Mouse (Mus musculus) forebrain, embryonic 11.5 days (tissue): Measurements from ENCODE around the gene Cntnap1. TPM values are rescaled to one million over a fixed set of nuclear protein-coding genes. Genes with fewer than 3 reads are reported as not detected.
A peak's percentile ranks its signal among the peaks of the same experiment; 100 is the strongest.

Experiments used
- ATAC-seq: fragments of 200-750 bp; cut with Nextera tagmentation; replicated peaks from 2 replicates; pipeline ENCODE4 v1.8.0; 2017; ENCODE audit warnings: moderate TSS enrichment; ENCODE audit not compliant: low FRiP score
- DNase-seq: peaks from one replicate; pipeline ENCODE4 v3.0.0-alpha.2; 2017; ENCODE audit warnings: low spot score
- H3K27ac ChIP-seq: fragments of 300-500 bp; sonication (generic); 2 replicates; pipeline ENCODE4 v1.5.1; 2014; ENCODE audit warnings: low read depth, low read length
- H3K27me3 ChIP-seq: fragments of 300-500 bp; sonication (generic); 2 replicates; pipeline ENCODE4 v1.6.1; 2014; ENCODE audit warnings: mild to moderate bottlenecking, low read length, mixed read lengths; ENCODE audit not compliant: control insufficient read depth, insufficient read depth
- H3K36me3 ChIP-seq: fragments of 300-500 bp; sonication (generic); 2 replicates; pipeline ENCODE4 v1.6.1; 2014; ENCODE audit warnings: mild to moderate bottlenecking, low read length, moderate library complexity, mixed read lengths; ENCODE audit not compliant: control insufficient read depth, insufficient read depth
- H3K4me1 ChIP-seq: fragments of 300-500 bp; sonication (generic); replicated peaks from 2 replicates; pipeline ENCODE4 v1.6.1; 2014; ENCODE audit warnings: low read length, mixed read lengths; ENCODE audit not compliant: control insufficient read depth, insufficient read depth
- H3K4me2 ChIP-seq: fragments of 300-500 bp; sonication (generic); 2 replicates; pipeline ENCODE4 v1.6.1; 2014; ENCODE audit warnings: low read depth, mild to moderate bottlenecking, low read length, moderate library complexity, mixed read lengths; ENCODE audit not compliant: severe bottlenecking
- H3K4me3 ChIP-seq: fragments of 300-500 bp; sonication (generic); 2 replicates; pipeline ENCODE4 v1.5.1; 2014; ENCODE audit warnings: low read depth, low read length
- H3K9ac ChIP-seq: fragments of 300-500 bp; sonication (generic); 2 replicates; pipeline ENCODE4 v1.6.1; 2014; ENCODE audit warnings: low read length
- H3K9me3 ChIP-seq: fragments of 300-500 bp; sonication (generic); 2 replicates; pipeline ENCODE4 v1.6.1; 2016; ENCODE audit warnings: low read length, mixed read lengths; ENCODE audit not compliant: control insufficient read depth
- WGBS: fragments of 180-500 bp; shearing (Covaris S2); extraction: QIAGEN DNeasy Blood & Tissue Kit; methylation state at CpG from one replicate; pipeline ENCODE4 v1.1.7; 2014; 5-methylcytosine and 5-hydroxymethylcytosine counted together
- polyA plus RNA-seq: library from polyadenylated mRNA; unstranded; fragments of >200 nt; fragmentation: Nextera tagmentation; extraction: Ambion mirVana; gene quantifications from 2 replicates; pipeline ENCODE4 v1.2.1, GENCODE M21; 2014

The Cntnap1 gene
- polyA plus RNA-seq, 1 experiment from 2014 or later: 0.55 TPM

- Histone ChIP-seq H3K4me1 (peaks cover 28% of the 10 kb centered on the region), H3K27ac (peak overlapping the region; percentile 59; the same call in 1 of the 2 replicates), H3K4me3 (peak overlapping the region; percentile 65), H3K9ac (peak overlapping the region; percentile 56), H3K9me3 (no peaks in the 10 kb centered on the region), H3K36me3 (no peaks in the 10 kb centered on the region), H3K4me2 (peak overlapping the region; percentile 82), H3K27me3 (peaks cover 71% of the 10 kb centered on the region)
- ATAC-seq (peak; percentile 60), DNase-seq (peak; percentile 86)
- 0% methylated on average over 31 of the region's 31 CpGs for WGBS
These were observed 1.6 kb downstream of the Cntnap1 start for GRCm38 (mm10) chr11:101171721-101172433.

GRCm38 (mm10) chr11:101172434-101172815 is 2.1 kb downstream of the Cntnap1 start:
- Histone ChIP-seq H3K36me3 (no peaks in the 10 kb centered on the region), H3K27me3 (peaks cover 71% of the 10 kb centered on the region), H3K27ac (no peak overlapping the region), H3K9me3 (no peaks in the 10 kb centered on the region), H3K4me3 (peak overlapping the region; percentile 65), H3K4me2 (peak overlapping the region; percentile 82), H3K9ac (peak overlapping the region; percentile 56), H3K4me1 (peaks cover 30% of the 10 kb centered on the region)
- no peak for ATAC-seq
- 12% methylated on average over 5 of the region's 5 CpGs for WGBS
- DNase-seq: no peak

DNA sequence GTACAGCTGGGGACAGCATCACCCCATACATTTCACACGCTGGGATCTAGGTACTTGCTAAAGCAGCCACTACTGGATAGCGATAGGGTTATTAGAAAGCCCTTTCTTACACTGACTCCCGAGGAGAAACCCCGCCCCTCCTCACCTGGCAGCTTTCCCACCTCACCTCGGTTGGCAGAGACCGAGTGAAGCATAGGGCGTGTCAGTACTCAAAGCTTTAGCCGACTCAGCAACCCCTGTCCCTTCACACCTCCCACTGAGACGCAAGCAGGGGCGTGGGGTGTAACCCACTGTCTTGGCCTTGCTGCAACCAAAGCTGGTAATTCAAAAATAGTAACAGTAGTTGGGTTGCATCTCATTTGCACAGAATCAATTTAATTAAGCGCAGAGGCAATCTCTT is 2.8 kb downstream of the Cntnap1 start:
- 7% methylated on average over 11 of the region's 11 CpGs for WGBS
- Histone ChIP-seq H3K4me2 (peak overlapping the region; percentile 64; the same call in 1 of the 2 replicates), H3K27ac (no peak overlapping the region), H3K4me3 (no peak overlapping the region; the same call in 1 of the 2 replicates), H3K9me3 (no peaks in the 10 kb centered on the region), H3K27me3 (peaks cover 71% of the 10 kb centered on the region), H3K36me3 (no peaks in the 10 kb centered on the region), H3K9ac (no peak overlapping the region), H3K4me1 (peaks cover 30% of the 10 kb centered on the region)
- DNase-seq: no peak
- ATAC-seq: no peak

- no peaks in the 10 kb centered on the region for H3K9me3 ChIP-seq
- H3K4me3 ChIP-seq: peak overlapping the region; percentile 23
- DNase-seq (peak; percentile 91), ATAC-seq (peak; percentile 50)
- peaks cover 32% of the 10 kb centered on the region for H3K4me1 ChIP-seq
- H3K27me3 ChIP-seq: peaks cover 71% of the 10 kb centered on the region
- peak overlapping the region; percentile 64 for H3K4me2 ChIP-seq
- H3K9ac ChIP-seq: peak overlapping the region; percentile 49
- WGBS: under 1% methylated on average over 61 of the region's 61 CpGs
- H3K27ac ChIP-seq: no peak overlapping the region
- no peaks in the 10 kb centered on the region for H3K36me3 ChIP-seq
These were observed 3.5 kb downstream of the Cntnap1 start for GRCm38 (mm10) chr11:101173631-101174388.

DNA sequence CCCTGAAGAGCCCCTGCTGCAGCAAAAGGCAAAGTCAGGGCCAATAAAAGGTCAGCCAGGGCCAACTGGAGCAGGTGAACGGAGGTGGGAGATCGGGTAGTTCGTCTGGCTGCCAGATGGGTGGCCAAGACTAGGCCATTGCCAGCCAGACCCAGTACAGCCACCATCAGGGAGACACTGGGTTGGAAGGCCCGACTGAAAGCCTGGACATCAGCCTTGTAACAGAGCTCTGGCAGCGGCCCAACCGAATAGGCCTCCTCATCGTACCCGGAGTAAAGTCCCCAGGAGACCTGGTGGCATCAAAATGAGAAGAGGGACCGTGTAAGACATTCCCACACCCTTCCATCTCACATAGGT is 4.0 kb downstream of the Cntnap1 start:
- H3K9ac ChIP-seq: peak overlapping the region; percentile 49; the same call in 1 of the 2 replicates
- peaks cover 32% of the 10 kb centered on the region for H3K4me1 ChIP-seq
- H3K9me3 ChIP-seq: no peaks in the 10 kb centered on the region
- WGBS: 33% methylated on average over 9 of the region's 9 CpGs
- DNase-seq (no peak), ATAC-seq (no peak)
- H3K27ac ChIP-seq: no peak overlapping the region
- peak overlapping the region; percentile 64 for H3K4me2 ChIP-seq
- H3K36me3 ChIP-seq: no peaks in the 10 kb centered on the region
- H3K4me3 ChIP-seq: peak overlapping the region; percentile 23
- peaks cover 68% of the 10 kb centered on the region for H3K27me3 ChIP-seq

- 25% methylated on average over 14 of the region's 14 CpGs for WGBS
- Histone ChIP-seq H3K4me2 (peak within 1 kb of the TSS; percentile 64), H3K9ac (peak within 1 kb of the TSS; percentile 49; the same call in 1 of the 2 replicates), H3K4me1 (peaks cover 28% of the 10 kb centered on the region), H3K36me3 (no peaks in the 10 kb centered on the region), H3K27ac (no peak within 1 kb of the TSS), H3K4me3 (peak within 1 kb of the TSS; percentile 23), H3K27me3 (peaks cover 65% of the 10 kb centered on the region), H3K9me3 (no peaks in the 10 kb centered on the region)
- DNase-seq (no peak), ATAC-seq (no peak)
These were observed 4.7 kb downstream of the Cntnap1 start, which contains the start of gene Ccr10 for GRCm38 (mm10) chr11:101174851-101175628. TSS of gene Ccr10 (minus strand) at chr11:101175443.

DNA sequence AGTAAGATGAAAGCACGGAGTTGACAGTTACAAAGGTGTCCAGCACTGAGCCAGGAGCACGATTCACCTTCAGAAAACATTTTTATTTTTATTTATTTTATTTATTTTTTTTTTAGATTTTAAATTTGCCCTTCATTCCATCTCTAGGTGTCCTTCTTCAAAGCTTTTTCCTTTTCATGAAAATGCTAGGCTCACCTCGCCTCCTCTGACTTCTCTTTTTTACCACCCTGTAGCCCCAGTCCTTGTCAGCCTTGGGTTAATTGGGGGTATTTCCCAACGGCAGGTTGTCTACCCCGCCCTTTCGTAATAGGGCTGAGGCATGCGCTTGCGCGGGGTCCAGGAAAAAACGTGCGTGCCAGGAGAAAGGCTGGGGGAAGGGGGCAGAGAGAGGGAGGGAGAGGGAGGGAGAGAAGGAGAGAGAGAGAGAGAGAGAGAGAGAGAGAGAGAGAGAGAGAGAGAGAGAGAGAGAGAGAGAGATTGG is 5.4 kb downstream of the Cntnap1 start:
- H3K4me3 ChIP-seq: peak overlapping the region; percentile 21
- H3K27ac ChIP-seq: no peak overlapping the region
- ATAC-seq: no peak
- no peak overlapping the region for H3K9ac ChIP-seq
- H3K4me1 ChIP-seq: peaks cover 26% of the 10 kb centered on the region
- no peak for DNase-seq
- H3K27me3 ChIP-seq: peaks cover 64% of the 10 kb centered on the region
- peak overlapping the region; percentile 45 for H3K4me2 ChIP-seq
- H3K9me3 ChIP-seq: no peaks in the 10 kb centered on the region
- H3K36me3 ChIP-seq: no peaks in the 10 kb centered on the region
- WGBS: 12% methylated on average over 11 of the region's 11 CpGs

DNA sequence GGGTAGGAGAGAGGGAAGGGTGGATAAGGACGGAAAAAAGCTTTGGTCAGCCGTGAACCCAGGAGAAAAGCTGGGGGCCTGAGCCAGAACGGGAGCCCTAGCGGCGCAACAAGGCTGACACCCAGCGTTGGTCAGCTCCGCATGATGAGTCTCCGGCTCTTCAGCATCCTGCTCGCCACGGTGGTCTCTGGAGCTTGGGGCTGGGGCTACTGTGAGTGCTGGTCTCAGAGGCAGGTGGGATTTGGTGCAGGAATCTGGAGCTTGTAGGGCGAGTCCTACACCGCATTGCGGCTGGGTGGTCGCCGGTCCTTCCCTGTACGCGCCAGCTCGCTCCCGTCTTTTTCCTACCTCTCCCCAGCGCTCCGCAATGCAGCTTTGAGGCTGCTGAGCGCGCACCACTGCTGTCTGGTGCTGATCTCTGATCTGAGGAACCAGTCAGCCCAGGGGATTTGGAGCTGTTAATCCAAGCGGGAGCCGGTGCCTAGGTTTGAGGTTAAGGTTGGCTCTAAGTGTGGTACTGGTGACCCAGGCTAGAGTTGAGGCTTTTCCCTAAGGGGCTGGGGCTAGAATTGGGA is 5.9 kb downstream of the Cntnap1 start:
- Histone ChIP-seq H3K36me3 (no peaks in the 10 kb centered on the region), H3K4me3 (peak overlapping the region; percentile 21), H3K4me1 (peaks cover 26% of the 10 kb centered on the region), H3K9me3 (no peaks in the 10 kb centered on the region), H3K27ac (no peak overlapping the region), H3K9ac (no peak overlapping the region; the same call in 1 of the 2 replicates), H3K4me2 (peak overlapping the region; percentile 45), H3K27me3 (peaks cover 64% of the 10 kb centered on the region)
- ATAC-seq (no peak), DNase-seq (peak; percentile 71)
- WGBS: under 1% methylated on average over 25 of the region's 25 CpGs
